ENCODE assay signal across 17 mouse cellular contexts in genomic region chr2:91331051-91331843, GRCm38 (mm10).
DNase-seq lines count a peak whose midpoint lies in the region; ATAC-seq and TF ChIP-seq lines count a peak whose summit lies in the region.
"Had no signal": no experiment of that assay in that cellular context is flagged by ENCODE, and none has a peak within 500 bp of the region (broad histone marks: within the 10 kb centered on the region; RNA-seq: fewer than 3 reads in every experiment).

No protein-coding gene starts in this region.

- peak; percentile 14; the same call in 1 of the 2 replicates for ATAC-seq in lung, postnatal 0 days
- peak; percentile 74; the same call in 1 of the 2 replicates for ATAC-seq in common myeloid progenitor, adult 5-6 weeks (replicated peaks; ENCODE audit: low read depth, poor library complexity, severe bottlenecking)

- H3K4me3 ChIP-seq in lung, postnatal 0 days (ENCODE audit: low read depth, low read length): no peak overlapping the region
- H3K4me3 ChIP-seq: embryonic facial prominence, embryonic 10.5 days; heart, embryonic 12.5 days; hindbrain, embryonic 15.5 days had no signal

- DNase-seq in heart, adult 11 months: peak; percentile 59
- no peak for DNase-seq in heart, postnatal 25 days (ENCODE audit: low spot score)
- DNase-seq in lung, postnatal 0 days (ENCODE audit: low spot score): no peak
- no peak for DNase-seq in lung, postnatal 14 days
- peak; percentile 41 for DNase-seq in lung, postnatal 36 days
- no peak for DNase-seq in left cerebral cortex, postnatal 10 days (ENCODE audit: extremely low spot score in 1 of 2, low spot score in 2 of 2)
- DNase-seq in cerebellum, adult 9-10 months: no peak
- DNase-seq: adrenal gland, postnatal 14 days; cerebellum, postnatal 14 days; kidney, adult 8-10 months; thymus, postnatal 4 days had no signal

- no peaks in the 10 kb centered on the region for H3K36me3 ChIP-seq in lung, postnatal 0 days (ENCODE audit: insufficient read depth, low read length)
- H3K36me3 ChIP-seq: embryonic facial prominence, embryonic 10.5 days; G1E; heart, embryonic 12.5 days; hindbrain, embryonic 15.5 days had no signal

- H3K9me3 ChIP-seq in lung, postnatal 0 days (ENCODE audit: low read length): no peaks in the 10 kb centered on the region
- H3K9me3 ChIP-seq: embryonic facial prominence, embryonic 10.5 days; G1E; heart, embryonic 12.5 days; hindbrain, embryonic 15.5 days had no signal

- peaks cover 13% of the 10 kb centered on the region; the same call in 1 of the 2 replicates for H3K4me1 ChIP-seq in lung, postnatal 0 days (ENCODE audit: insufficient read depth, low read depth, low read length)

- 59% methylated on average over 7 of the region's 7 CpGs for WGBS in lung, postnatal 0 days

- no peaks in the 10 kb centered on the region for H3K27me3 ChIP-seq in lung, postnatal 0 days (replicated peaks; ENCODE audit: insufficient read depth, low read length)
- H3K27me3 ChIP-seq: heart, embryonic 12.5 days; hindbrain, embryonic 15.5 days had no signal

- no peak for TF ChIP-seq EP300 in lung, postnatal 0 days (IDR thresholded peaks at IDR 0.05)

- no peak for TF ChIP-seq CTCF in lung, postnatal 0 days (IDR thresholded peaks at IDR 0.05)

- intact Hi-C loops in heart, postnatal 25 days (cut with DNase I): no loop called here
- intact Hi-C loops in left cerebral cortex, postnatal 10 days (cut with DNase I): no loop called here

- H3K27ac ChIP-seq in lung, postnatal 0 days (ENCODE audit: low read length): peak overlapping the region; percentile 17; the same call in 1 of the 2 replicates
- H3K27ac ChIP-seq: embryonic facial prominence, embryonic 10.5 days; hindbrain, embryonic 15.5 days; macrophage had no signal

- H3K4me2 ChIP-seq in lung, postnatal 0 days (replicated peaks; ENCODE audit: low read depth, low read length): no peak overlapping the region
- H3K4me2 ChIP-seq: heart, embryonic 12.5 days; hindbrain, embryonic 15.5 days had no signal

- no peak overlapping the region for H3K9ac ChIP-seq in lung, postnatal 0 days (replicated peaks; ENCODE audit: low read depth)
- H3K9ac ChIP-seq: heart, embryonic 12.5 days; hindbrain, embryonic 15.5 days had no signal

Comparison
In these comparisons a context has a peak if more than half of its experiments do, and no peak if none do; other contexts are left out.
1. DNase-seq: peak in heart, adult 11 months (single experiment) and lung, postnatal 36 days (single experiment); none in heart, postnatal 25 days (single experiment), lung, postnatal 0 days (single experiment), lung, postnatal 14 days (single experiment), left cerebral cortex, postnatal 10 days (0 of 2) and cerebellum, adult 9-10 months (single experiment).